8 mouse cellular contexts compared by ENCODE assay signal in the genomic region with DNA sequence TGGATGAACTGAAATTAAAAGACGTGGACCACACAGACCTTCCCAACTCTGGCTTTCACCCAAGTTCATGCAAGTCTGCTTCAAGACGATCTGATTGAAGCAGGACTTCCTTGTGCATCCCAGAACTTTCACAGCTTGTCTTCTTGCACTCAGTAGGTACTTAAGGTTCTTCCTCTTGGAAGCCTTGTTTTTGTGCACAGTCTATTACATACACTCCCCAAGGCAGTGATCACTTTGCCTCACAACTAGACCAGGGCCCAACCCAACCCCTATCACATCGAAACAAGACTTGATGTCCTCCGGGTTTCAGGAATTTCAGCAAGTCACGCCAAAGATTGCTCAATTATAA. TPM values are rescaled to one million over a fixed set of nuclear protein-coding genes. Genes with fewer than 3 reads are reported as not detected.
DNase-seq lines count a peak whose midpoint lies in the region; ATAC-seq and TF ChIP-seq lines count a peak whose summit lies in the region.

No protein-coding gene starts in this region.

- 0 out of 2 replicates have a peak, but pooled peaks cover 6% of the 10 kb centered on the region for H3K36me3 ChIP-seq in embryonic facial prominence, embryonic 15.5 days
- no peaks in the 10 kb centered on the region; the same call in 1 of the 2 replicates for H3K36me3 ChIP-seq in intestine, embryonic 15.5 days
- H3K36me3 ChIP-seq in myocyte (ENCODE audit: control insufficient read depth, insufficient read depth): no peaks in the 10 kb centered on the region

- peaks cover 37% of the 10 kb centered on the region for H3K79me2 ChIP-seq in myocyte (ENCODE audit: control insufficient read depth, insufficient read depth)

- H3K27ac ChIP-seq in embryonic facial prominence, embryonic 15.5 days (replicated peaks): peak overlapping the region; percentile 68; the same call in 1 of the 2 replicates
- peak overlapping the region; percentile 18; the same call in 1 of the 2 replicates for H3K27ac ChIP-seq in intestine, embryonic 15.5 days

- no peaks in the 10 kb centered on the region for H3K9me3 ChIP-seq in embryonic facial prominence, embryonic 15.5 days (replicated peaks)
- no peaks in the 10 kb centered on the region for H3K9me3 ChIP-seq in intestine, embryonic 15.5 days

- DNase-seq in kidney, postnatal 10 days: peak; percentile 13
- no peak for DNase-seq in kidney, adult 18-20 months
- no peak for DNase-seq in adrenal gland, adult 18-20 months (ENCODE audit: low spot score in 2 of 2)
- no peak for DNase-seq in right cerebral cortex, adult 2 months (ENCODE audit: low spot score in 2 of 2)
- no peak for DNase-seq in embryo, embryonic 10.5 days (ENCODE audit: low spot score)

- H3K4me3 ChIP-seq in embryonic facial prominence, embryonic 15.5 days (replicated peaks): peak overlapping the region; percentile 100
- peak overlapping the region; percentile 22 for H3K4me3 ChIP-seq in intestine, embryonic 15.5 days (replicated peaks)
- H3K4me3 ChIP-seq in myocyte: peak overlapping the region; percentile 41

- WGBS in embryonic facial prominence, embryonic 15.5 days: 36% methylated on average over 5 of the region's 5 CpGs
- WGBS in intestine, embryonic 15.5 days: 46% methylated on average over 5 of the region's 5 CpGs

- no peak overlapping the region for H3K9ac ChIP-seq in embryonic facial prominence, embryonic 15.5 days
- H3K9ac ChIP-seq in intestine, embryonic 15.5 days: no peak overlapping the region

- ATAC-seq in embryonic facial prominence, embryonic 15.5 days (ENCODE audit: insufficient number of reproducible peaks, low FRiP score, low TSS enrichment, low read depth): 0 out of 2 replicates have a peak, but pooled peaks have one; percentile 4
- peak; percentile 24 for ATAC-seq in intestine, embryonic 15.5 days

- H3K27me3 ChIP-seq in embryonic facial prominence, embryonic 15.5 days: no peaks in the 10 kb centered on the region
- no peaks in the 10 kb centered on the region for H3K27me3 ChIP-seq in intestine, embryonic 15.5 days (replicated peaks)
- no peaks in the 10 kb centered on the region for H3K27me3 ChIP-seq in myocyte (ENCODE audit: control insufficient read depth, insufficient read depth, insufficient read length)

- peak overlapping the region; percentile 79 for H3ac ChIP-seq in myocyte (ENCODE audit: control insufficient read depth, insufficient read length)

- no peak for TF ChIP-seq POLR2A in myocyte (IDR thresholded peaks at IDR 0.05; ENCODE audit: insufficient read length, low read depth)

- H3K4me1 ChIP-seq in embryonic facial prominence, embryonic 15.5 days: peaks cover 25% of the 10 kb centered on the region
- peaks cover 12% of the 10 kb centered on the region for H3K4me1 ChIP-seq in intestine, embryonic 15.5 days (replicated peaks)

- H3K4me2 ChIP-seq in embryonic facial prominence, embryonic 15.5 days (replicated peaks): peak overlapping the region; percentile 51
- peak overlapping the region; percentile 55 for H3K4me2 ChIP-seq in intestine, embryonic 15.5 days (replicated peaks)
- H3K4me2 ChIP-seq in myocyte (ENCODE audit: low read depth): peak overlapping the region; percentile 74

TF ChIP-seq in myocyte, 11 proteins besides CTCF, POLR2A, EP300 and RAD21:
- no peak for TF ChIP-seq CEBPB (IDR thresholded peaks at IDR 0.05; ENCODE audit: insufficient read depth, poor library complexity, severe bottlenecking)
- TF ChIP-seq E2F4 (IDR thresholded peaks at IDR 0.05; ENCODE audit: insufficient read depth): no peak
- TF ChIP-seq TCF12 (IDR thresholded peaks at IDR 0.05; ENCODE audit: insufficient read depth, poor library complexity, severe bottlenecking): no peak
- TF ChIP-seq SRF (IDR thresholded peaks at IDR 0.05; ENCODE audit: control insufficient read depth, insufficient read length, low read depth): no peak
- TF ChIP-seq REST (IDR thresholded peaks at IDR 0.05; ENCODE audit: insufficient read depth, insufficient read length): no peak
- no peak for TF ChIP-seq MYOD1 (IDR thresholded peaks at IDR 0.05; ENCODE audit: control insufficient read depth in 1 of 3, insufficient read length in 2 of 3, low read depth in 2 of 3)
- no peak for TF ChIP-seq MYOG (IDR thresholded peaks at IDR 0.05; ENCODE audit: control insufficient read depth in 1 of 3, insufficient read depth in 1 of 3, insufficient read length in 2 of 3, low read depth in 2 of 3)
- no peak for TF ChIP-seq POLR2AphosphoS2 (IDR thresholded peaks at IDR 0.05; ENCODE audit: insufficient read length, low read depth)
- no peak for TF ChIP-seq MAX (IDR thresholded peaks at IDR 0.05; ENCODE audit: low read depth)
- no peak for TF ChIP-seq TCF3 (IDR thresholded peaks at IDR 0.05; ENCODE audit: insufficient read length, low read depth)
- no peak for TF ChIP-seq USF1 (IDR thresholded peaks at IDR 0.05; ENCODE audit: low read depth)

RNA-seq across cellular contexts. Expression of a gene that starts 6.7 kb away (rescaled TPM):
- 28.4 and 28.6 TPM in 2 replicates for polyA plus RNA-seq in embryonic facial prominence, embryonic 15.5 days (2015; fragmentation: Nextera tagmentation; extraction: Ambion mirVana)
- 23.2 and 24.3 TPM in 2 replicates for polyA plus RNA-seq in intestine, embryonic 15.5 days (2015; fragmentation: Nextera tagmentation; extraction: Ambion mirVana)
- polyA plus RNA-seq in myocyte (2012; fragmentation: generic; extraction: Trizol): 5.4 TPM
- total RNA-seq in adrenal gland, adult 18-20 months (2021): 10 to 100 TPM; 20.9 to 26.4 TPM

RNA-seq across cellular contexts. Expression of a gene that starts 32.6 kb away (rescaled TPM):
- 6.6 and 7.0 TPM in 2 replicates for polyA plus RNA-seq in embryonic facial prominence, embryonic 15.5 days (2015; fragmentation: Nextera tagmentation; extraction: Ambion mirVana)
- 5.7 and 6.1 TPM in 2 replicates for polyA plus RNA-seq in intestine, embryonic 15.5 days (2015; fragmentation: Nextera tagmentation; extraction: Ambion mirVana)
- polyA plus RNA-seq in myocyte (2012; fragmentation: generic; extraction: Trizol): 0.97 TPM
- 1 to 10 TPM; 3.5 to 4.6 TPM for total RNA-seq in adrenal gland, adult 18-20 months (2021)

RNA-seq across cellular contexts. Expression of a gene that starts 57.5 kb away (rescaled TPM):
- 0.84 TPM in 1 of 2 replicates, not detected in the other for polyA plus RNA-seq in embryonic facial prominence, embryonic 15.5 days (2015; fragmentation: Nextera tagmentation; extraction: Ambion mirVana)
- polyA plus RNA-seq in intestine, embryonic 15.5 days (2015; fragmentation: Nextera tagmentation; extraction: Ambion mirVana): 0.49 TPM in 1 of 2 replicates, not detected in the other
- 0.13 TPM for polyA plus RNA-seq in myocyte (2012; fragmentation: generic; extraction: Trizol)
- under 1 TPM in 1 of 2 experiments, not detected in 1; 0.64 TPM for total RNA-seq in adrenal gland, adult 18-20 months (2021)

Comparison
In these comparisons a context has a peak if more than half of its experiments do, and no peak if none do; other contexts are left out.
1. H3K4me3 ChIP-seq: peak in every context shown above with its lines; median percentile 100 in embryonic facial prominence, embryonic 15.5 days; 41 in myocyte; 22 in intestine, embryonic 15.5 days.